Mouse (Mus musculus) frontal cortex, adult (tissue): ENCODE results near the gene Arntl.

Experiments
- ATAC-seq: cut with Nextera tagmentation; 2 replicates; pipeline ENCODE4 v1.9.2; 2017; ENCODE audit warnings: mild to moderate bottlenecking, moderate library complexity, mixed read lengths; ENCODE audit not compliant: low TSS enrichment

Arntl gene

GRCm38 (mm10) chr7:113289211-113289610 lies 81.9 kb downstream of the Arntl start:
- ATAC-seq, result peak; percentile 10; the same call in 1 of the 2 replicates

DNA sequence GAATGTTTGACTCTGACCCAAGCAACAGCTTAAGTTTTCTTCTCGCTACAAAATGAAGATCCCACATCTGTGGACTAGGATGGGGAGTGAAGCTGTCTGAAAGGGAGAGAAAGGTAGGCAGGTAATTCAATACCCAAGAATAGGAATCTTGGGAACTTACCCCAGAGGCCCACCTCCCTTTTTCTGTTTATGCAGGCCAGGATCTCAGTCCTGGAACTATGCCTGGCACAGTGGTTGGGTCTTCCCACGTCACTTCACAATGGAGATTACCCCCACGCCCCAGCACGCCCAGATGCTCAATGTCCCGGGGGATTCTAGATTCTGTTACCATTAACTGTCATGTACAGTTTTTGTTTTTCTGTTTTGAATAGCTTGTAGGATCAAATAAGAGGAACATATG lies 84.5 kb downstream of the Arntl start:
- ATAC-seq, result no peak

DNA sequence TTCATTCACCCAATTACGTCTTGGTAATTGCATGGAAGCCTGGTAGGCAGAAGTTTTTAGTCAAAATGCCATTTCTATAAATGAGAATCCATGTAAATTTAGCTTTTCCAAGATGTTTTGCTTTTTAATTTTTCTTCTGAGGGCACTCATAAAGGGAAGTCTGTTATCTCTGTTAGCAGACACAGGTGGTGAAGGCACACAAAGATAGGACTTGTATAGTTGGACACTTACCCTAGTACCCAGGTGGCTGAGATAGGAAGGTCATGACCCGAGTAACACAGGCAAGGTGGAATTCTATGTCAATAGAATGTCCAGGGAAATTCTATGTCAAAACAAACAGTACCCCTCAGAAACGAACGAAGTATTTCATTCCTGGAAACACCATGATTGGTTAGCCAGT lies 84.9 kb downstream of the Arntl start:
- no peak for ATAC-seq

GRCm38 (mm10) chr7:113294598-113294997 lies 87.3 kb downstream of the Arntl start:
- ATAC-seq, result no peak

DNA sequence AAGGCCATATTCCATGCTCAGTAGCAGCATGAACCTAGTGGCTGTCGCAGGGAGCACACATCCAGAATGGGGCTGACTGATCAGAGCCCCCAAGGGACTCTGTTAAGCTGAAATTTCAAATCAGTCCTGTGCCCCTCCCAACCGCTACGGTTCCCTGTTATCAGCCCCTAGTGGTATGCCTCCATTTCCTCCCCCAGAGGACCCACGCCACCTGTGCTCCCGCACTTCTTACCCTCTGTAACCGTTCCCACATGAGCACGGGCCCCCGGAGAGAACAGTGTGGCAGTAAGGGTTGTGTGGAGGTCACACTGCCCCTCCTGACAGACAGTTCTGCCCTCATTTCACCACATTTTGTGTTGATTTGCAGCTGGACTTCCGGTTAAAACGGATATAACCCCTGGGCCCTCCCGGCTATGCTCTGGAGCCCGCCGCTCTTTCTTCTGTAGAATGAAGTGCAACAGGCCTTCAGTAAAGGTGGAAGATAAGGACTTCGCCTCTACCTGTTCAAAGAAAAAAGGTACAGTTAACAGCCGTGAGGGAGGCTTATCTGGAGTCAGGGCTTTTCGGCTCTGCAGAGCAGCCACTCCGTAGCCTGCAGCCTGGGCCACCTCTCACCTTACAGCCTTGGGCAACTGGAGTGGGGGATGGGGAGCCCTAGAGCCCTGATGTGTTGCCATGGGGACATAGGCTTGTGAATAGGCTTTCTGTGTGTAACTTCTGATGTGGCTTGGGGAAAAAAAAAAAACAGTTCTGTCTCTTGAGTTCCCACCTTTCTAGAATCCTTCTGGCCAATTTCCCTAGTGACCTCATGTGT lies 88.0 kb downstream of the Arntl start:
- ATAC-seq, result no peak

GRCm38 (mm10) chr7:113297813-113298212 lies 90.5 kb downstream of the Arntl start:
- ATAC-seq, result no peak

DNA sequence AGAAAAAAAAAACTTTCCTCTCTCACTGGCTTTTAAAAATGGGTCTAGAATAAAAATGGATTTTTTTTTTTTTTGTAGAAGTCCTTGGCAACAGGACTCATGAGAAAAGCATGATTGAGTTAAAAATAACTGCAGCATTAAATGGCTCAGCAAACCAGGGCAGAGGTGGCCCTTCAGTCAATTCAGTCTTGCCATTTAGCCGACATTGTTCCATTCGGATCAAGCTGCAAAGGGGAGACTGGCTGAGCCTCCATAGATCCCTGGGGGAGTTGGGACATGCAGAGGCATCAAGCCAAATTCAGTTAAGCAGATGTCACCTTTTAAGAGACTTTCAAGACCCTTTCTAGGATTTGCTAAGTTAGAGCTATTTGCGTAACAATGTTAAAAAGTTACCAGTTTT lies 102.9 kb downstream of the Arntl start:
- no peak for ATAC-seq

- peak; percentile 48; the same call in 1 of the 2 replicates for ATAC-seq
These were observed 104.5 kb downstream of the Arntl start for GRCm38 (mm10) chr7:113311784-113312183.

- no peak for ATAC-seq
These were observed 112.9 kb downstream of the Arntl start for GRCm38 (mm10) chr7:113320128-113320527.

GRCm38 (mm10) chr7:113334036-113334435 lies 126.8 kb downstream of the Arntl start:
- peak; percentile 93 for ATAC-seq

GRCm38 (mm10) chr7:113335250-113335649 lies 128.0 kb downstream of the Arntl start:
- ATAC-seq, result no peak

DNA sequence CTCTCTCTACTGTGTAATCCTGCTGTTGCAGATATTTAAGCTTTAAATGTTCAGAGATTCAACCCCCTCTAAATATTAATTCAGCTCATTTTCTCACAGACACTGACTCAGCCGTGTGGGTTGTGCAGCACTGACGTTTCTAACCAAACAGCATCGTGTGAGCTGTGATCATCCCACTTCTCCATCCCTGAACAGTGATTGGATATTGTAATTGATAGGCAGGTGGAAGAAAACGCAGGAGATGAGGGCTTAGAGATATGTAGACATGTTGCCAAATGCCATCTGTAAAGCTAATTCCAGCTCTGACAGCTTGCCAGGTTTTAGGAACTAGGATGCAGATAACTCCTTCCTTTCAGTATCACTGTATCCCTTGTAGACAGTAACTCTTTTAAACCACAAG lies 140.0 kb downstream of the Arntl start:
- peak; percentile 98 for ATAC-seq

DNA sequence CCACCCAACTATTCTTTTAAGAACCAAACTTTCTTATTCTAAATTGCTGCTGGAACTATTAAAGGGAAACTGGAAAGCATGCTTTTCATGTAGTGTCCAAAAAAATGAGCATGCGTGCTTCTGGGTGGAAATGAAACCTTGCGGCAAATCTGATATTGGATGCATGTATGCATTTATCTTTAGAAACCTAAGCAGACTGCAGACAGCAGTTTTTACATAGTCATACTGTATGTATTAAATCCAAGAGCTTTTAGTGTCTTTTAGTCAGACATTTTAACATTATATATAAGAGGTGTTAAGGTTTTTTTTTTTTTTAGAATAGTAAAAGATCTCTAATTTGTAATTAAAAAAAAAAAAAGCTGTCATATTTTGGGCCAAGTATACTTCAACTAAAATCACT lies 140.4 kb downstream of the Arntl start:
- ATAC-seq, result peak; percentile 42; the same call in 1 of the 2 replicates

DNA sequence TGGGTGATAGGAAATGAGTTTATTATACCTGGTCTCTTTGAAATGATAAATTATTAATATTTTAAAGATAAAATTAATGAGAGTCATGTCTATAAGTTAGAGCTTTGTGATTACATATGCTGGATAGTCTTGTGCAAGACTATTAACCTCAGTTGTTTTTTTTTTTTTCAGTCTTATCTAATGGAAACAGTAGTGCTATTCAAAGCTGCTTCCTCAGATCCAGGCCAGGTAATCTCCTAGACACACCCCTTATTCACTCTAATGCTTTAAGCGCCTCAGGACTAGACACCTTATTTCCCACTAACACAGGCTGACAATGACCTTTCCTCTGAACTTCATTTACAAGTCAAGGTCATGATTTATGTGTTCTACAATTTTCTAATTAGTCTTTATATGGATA lies 141.8 kb downstream of the Arntl start:
- ATAC-seq, result no peak
